Mouse (Mus musculus): Measurements from ENCODE around the gene Rassf8. TPM values are rescaled to one million over a fixed set of nuclear protein-coding genes. Genes with fewer than 3 reads are reported as not detected.

Gene Rassf8
- polyA plus RNA-seq, 2 experiments, result 20.8 to 43.3 TPM

- no peaks in the 10 kb centered on the region for H3K9me3 ChIP-seq (ENCODE audit: control insufficient read depth, low read length)
- H3K27me3 ChIP-seq (ENCODE audit: control insufficient read depth, insufficient read depth, low read length), result no peaks in the 10 kb centered on the region
- H3K4me1 ChIP-seq (ENCODE audit: control insufficient read depth, insufficient read depth, low read length), result peaks cover 13% of the 10 kb centered on the region
- TF ChIP-seq POLR2A (IDR thresholded peaks at IDR 0.05; ENCODE audit: borderline replicate concordance, extremely low read depth, insufficient read depth, insufficient read length), result no peak
- 0 out of 2 replicates have a peak, but pooled peaks cover 2% of the 10 kb centered on the region for H3K36me3 ChIP-seq (ENCODE audit: control insufficient read depth, insufficient read depth, low read length)
- ATAC-seq (ENCODE audit: low FRiP score, low read depth) (no peak), DNase-seq (ENCODE audit: low spot score) (no peak)
- H3K27ac ChIP-seq (replicated peaks; ENCODE audit: low read depth, low read length), result no peak overlapping the region
- WGBS, result 94% methylated on average over 4 of the region's 4 CpGs
- no peak overlapping the region for H3K4me2 ChIP-seq (replicated peaks; ENCODE audit: low read depth, low read length, severe bottlenecking)
- H3K9ac ChIP-seq (ENCODE audit: low read depth, low read length, severe bottlenecking), result no peak overlapping the region
- no peak overlapping the region for H3K4me3 ChIP-seq (replicated peaks; ENCODE audit: low read length)
These were observed 43.2 kb downstream of the Rassf8 start for GRCm38 (mm10) chr6:145789738-145790137.

- 75% methylated on average over 7 of the region's 7 CpGs for WGBS
- Histone ChIP-seq H3K27ac (replicated peaks; ENCODE audit: low read depth, low read length) (no peak overlapping the region; the same call in 1 of the 2 replicates), H3K36me3 (ENCODE audit: control insufficient read depth, insufficient read depth, low read length) (0 out of 2 replicates have a peak, but pooled peaks cover 2% of the 10 kb centered on the region), H3K9me3 (ENCODE audit: control insufficient read depth, low read length) (no peaks in the 10 kb centered on the region), H3K4me2 (replicated peaks; ENCODE audit: low read depth, low read length, severe bottlenecking) (no peak overlapping the region), H3K9ac (ENCODE audit: low read depth, low read length, severe bottlenecking) (no peak overlapping the region), H3K4me1 (ENCODE audit: control insufficient read depth, insufficient read depth, low read length) (peaks cover 25% of the 10 kb centered on the region), H3K4me3 (replicated peaks; ENCODE audit: low read length) (no peak overlapping the region), H3K27me3 (ENCODE audit: control insufficient read depth, insufficient read depth, low read length) (no peaks in the 10 kb centered on the region)
- no peak for DNase-seq (ENCODE audit: low spot score)
- ATAC-seq (ENCODE audit: low FRiP score, low read depth), result no peak
- TF ChIP-seq POLR2A (IDR thresholded peaks at IDR 0.05; ENCODE audit: borderline replicate concordance, extremely low read depth, insufficient read depth, insufficient read length), result no peak
These were observed 45.8 kb downstream of the Rassf8 start for GRCm38 (mm10) chr6:145792373-145792772.

- H3K27me3 ChIP-seq (ENCODE audit: control insufficient read depth, insufficient read depth, low read length), result no peaks in the 10 kb centered on the region
- ATAC-seq (ENCODE audit: low FRiP score, low read depth), result peak; percentile 63
- H3K4me1 ChIP-seq (ENCODE audit: control insufficient read depth, insufficient read depth, low read length), result peaks cover 28% of the 10 kb centered on the region
- TF ChIP-seq POLR2A (IDR thresholded peaks at IDR 0.05; ENCODE audit: borderline replicate concordance, extremely low read depth, insufficient read depth, insufficient read length), result no peak
- H3K9ac ChIP-seq (ENCODE audit: low read depth, low read length, severe bottlenecking), result no peak overlapping the region
- no peak overlapping the region for H3K4me3 ChIP-seq (replicated peaks; ENCODE audit: low read length)
- H3K27ac ChIP-seq (replicated peaks; ENCODE audit: low read depth, low read length), result no peak overlapping the region; the same call in 1 of the 2 replicates
- no peak overlapping the region for H3K4me2 ChIP-seq (replicated peaks; ENCODE audit: low read depth, low read length, severe bottlenecking)
- no peaks in the 10 kb centered on the region for H3K9me3 ChIP-seq (ENCODE audit: control insufficient read depth, low read length)
- 0 out of 2 replicates have a peak, but pooled peaks cover 2% of the 10 kb centered on the region for H3K36me3 ChIP-seq (ENCODE audit: control insufficient read depth, insufficient read depth, low read length)
- peak; percentile 70 for DNase-seq (ENCODE audit: low spot score)
- WGBS, result 14% methylated on average over 4 of the region's 4 CpGs
These were observed 46.6 kb downstream of the Rassf8 start for GRCm38 (mm10) chr6:145793109-145793593.

DNA sequence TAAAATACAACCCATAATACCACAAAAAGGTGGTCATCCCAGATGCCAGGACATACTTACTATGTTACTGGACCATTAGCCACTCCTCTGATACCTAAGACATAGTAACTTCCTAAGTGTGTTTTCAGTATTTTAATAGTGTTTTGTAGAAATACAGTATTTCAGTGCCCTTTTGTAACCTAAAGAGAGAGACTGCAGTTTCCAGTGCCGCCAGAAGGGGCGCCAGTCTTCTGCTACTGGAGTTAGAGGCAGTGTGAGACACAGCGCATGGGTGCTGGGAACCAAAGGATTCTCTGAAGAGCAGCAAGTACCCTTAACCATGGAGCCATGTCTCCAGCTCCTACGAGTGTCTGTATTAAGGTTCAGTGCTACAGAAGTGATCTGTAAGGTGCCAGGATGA is 48.1 kb downstream of the Rassf8 start:
- peaks cover 28% of the 10 kb centered on the region for H3K4me1 ChIP-seq (ENCODE audit: control insufficient read depth, insufficient read depth, low read length)
- H3K27me3 ChIP-seq (ENCODE audit: control insufficient read depth, insufficient read depth, low read length), result no peaks in the 10 kb centered on the region
- no peak for ATAC-seq (ENCODE audit: low FRiP score, low read depth)
- no peak overlapping the region for H3K4me2 ChIP-seq (replicated peaks; ENCODE audit: low read depth, low read length, severe bottlenecking)
- no peak for DNase-seq (ENCODE audit: low spot score)
- WGBS, result 61% methylated on average over 4 of the region's 4 CpGs
- no peak for TF ChIP-seq POLR2A (IDR thresholded peaks at IDR 0.05; ENCODE audit: borderline replicate concordance, extremely low read depth, insufficient read depth, insufficient read length)
- H3K9ac ChIP-seq (ENCODE audit: low read depth, low read length, severe bottlenecking), result no peak overlapping the region
- H3K27ac ChIP-seq (replicated peaks; ENCODE audit: low read depth, low read length), result no peak overlapping the region
- H3K9me3 ChIP-seq (ENCODE audit: control insufficient read depth, low read length), result no peaks in the 10 kb centered on the region
- no peak overlapping the region for H3K4me3 ChIP-seq (replicated peaks; ENCODE audit: low read length)
- H3K36me3 ChIP-seq (ENCODE audit: control insufficient read depth, insufficient read depth, low read length), result 0 out of 2 replicates have a peak, but pooled peaks cover 2% of the 10 kb centered on the region

GRCm38 (mm10) chr6:145796191-145797023 is 49.9 kb downstream of the Rassf8 start:
- peak overlapping the region; percentile 43; the same call in 1 of the 2 replicates for H3K27ac ChIP-seq (replicated peaks; ENCODE audit: low read depth, low read length)
- 53% methylated on average over 14 of the region's 14 CpGs for WGBS
- H3K27me3 ChIP-seq (ENCODE audit: control insufficient read depth, insufficient read depth, low read length), result no peaks in the 10 kb centered on the region
- no peak for DNase-seq (ENCODE audit: low spot score)
- no peaks in the 10 kb centered on the region for H3K36me3 ChIP-seq (ENCODE audit: control insufficient read depth, insufficient read depth, low read length)
- no peak overlapping the region for H3K4me2 ChIP-seq (replicated peaks; ENCODE audit: low read depth, low read length, severe bottlenecking)
- no peak for TF ChIP-seq POLR2A (IDR thresholded peaks at IDR 0.05; ENCODE audit: borderline replicate concordance, extremely low read depth, insufficient read depth, insufficient read length)
- no peaks in the 10 kb centered on the region for H3K9me3 ChIP-seq (ENCODE audit: control insufficient read depth, low read length)
- no peak overlapping the region for H3K4me3 ChIP-seq (replicated peaks; ENCODE audit: low read length)
- H3K9ac ChIP-seq (ENCODE audit: low read depth, low read length, severe bottlenecking), result no peak overlapping the region
- no peak for ATAC-seq (ENCODE audit: low FRiP score, low read depth)
- peaks cover 28% of the 10 kb centered on the region for H3K4me1 ChIP-seq (ENCODE audit: control insufficient read depth, insufficient read depth, low read length)

All from limb, embryonic 14.5 days (tissue).